Mouse (Mus musculus) stomach, embryonic 16.5 days (tissue): ENCODE measurements around the gene Ppp1r12a. TPM values are rescaled to one million over a fixed set of nuclear protein-coding genes. Genes with fewer than 3 reads are reported as not detected.

Source experiments
- ATAC-seq: fragments of 200-750 bp; cut with Nextera tagmentation; 2 replicates; pipeline ENCODE4 v1.8.0; 2017; ENCODE audit warnings: moderate number of reproducible peaks, moderate TSS enrichment; ENCODE audit not compliant: insufficient read depth, low FRiP score
- H3K27ac ChIP-seq: fragments of 300-500 bp; sonication (generic); 2 replicates; pipeline ENCODE4 v1.5.1; 2014; ENCODE audit warnings: low read length
- H3K27me3 ChIP-seq: fragments of 300-500 bp; sonication (generic); 2 replicates; pipeline ENCODE4 v1.6.1; 2014; ENCODE audit warnings: low read length, control low read depth, mixed read lengths; ENCODE audit not compliant: control insufficient read depth, insufficient read depth
- H3K36me3 ChIP-seq: fragments of 300-500 bp; sonication (generic); 2 replicates; pipeline ENCODE4 v1.6.1; 2014; ENCODE audit warnings: low read length; ENCODE audit not compliant: control insufficient read depth, insufficient read depth
- H3K4me1 ChIP-seq: fragments of 300-500 bp; sonication (generic); 2 replicates; pipeline ENCODE4 v1.6.1; 2014; ENCODE audit warnings: low read length, control low read depth, mixed read lengths; ENCODE audit not compliant: control insufficient read depth, insufficient read depth
- H3K4me2 ChIP-seq: fragments of 300-500 bp; sonication (generic); 2 replicates; pipeline ENCODE4 v1.6.1; 2014; ENCODE audit warnings: low read depth, low read length, mixed read lengths
- H3K4me3 ChIP-seq: fragments of 300-500 bp; sonication (generic); replicated peaks from 2 replicates; pipeline ENCODE4 v1.5.1; 2014; ENCODE audit warnings: mild to moderate bottlenecking, low read length
- H3K9ac ChIP-seq: fragments of 300-500 bp; sonication (generic); 2 replicates; pipeline ENCODE4 v1.6.1; 2014; ENCODE audit warnings: low read length
- H3K9me3 ChIP-seq: fragments of 300-500 bp; sonication (generic); replicated peaks from 2 replicates; pipeline ENCODE4 v1.6.1; 2016; ENCODE audit warnings: low read length, control low read depth; ENCODE audit not compliant: control insufficient read depth
- WGBS: fragments of 180-500 bp; shearing (Covaris S2); extraction: QIAGEN DNeasy Blood & Tissue Kit; methylation state at CpG from one replicate; pipeline ENCODE4 v1.1.7; 2014; 5-methylcytosine and 5-hydroxymethylcytosine counted together
- polyA plus RNA-seq: library from polyadenylated mRNA; unstranded; fragments of >200 nt; fragmentation: Nextera tagmentation; extraction: Ambion mirVana; gene quantifications from 2 replicates; pipeline ENCODE4 v1.2.1, GENCODE M21; 2015

Ppp1r12a gene
- polyA plus RNA-seq, 1 experiment from 2014 or later = 104 TPM

GRCm38 (mm10) chr10:108172817-108173563 lies 11.0 kb downstream of the Ppp1r12a start:
- no peaks in the 10 kb centered on the region for H3K9me3 ChIP-seq
- H3K4me1 ChIP-seq = peaks cover 13% of the 10 kb centered on the region; the same call in 1 of the 2 replicates
- H3K4me3 ChIP-seq = no peak overlapping the region
- H3K9ac ChIP-seq = no peak overlapping the region
- no peak for ATAC-seq
- no peak overlapping the region for H3K27ac ChIP-seq
- H3K27me3 ChIP-seq = no peaks in the 10 kb centered on the region
- H3K4me2 ChIP-seq = no peak overlapping the region
- WGBS = 52% methylated on average over 6 of the region's 6 CpGs
- no peaks in the 10 kb centered on the region for H3K36me3 ChIP-seq

- Histone ChIP-seq H3K9me3 (no peaks in the 10 kb centered on the region), H3K4me2 (no peak overlapping the region), H3K4me1 (peaks cover 13% of the 10 kb centered on the region; the same call in 1 of the 2 replicates), H3K27ac (no peak overlapping the region), H3K36me3 (no peaks in the 10 kb centered on the region), H3K4me3 (no peak overlapping the region), H3K27me3 (no peaks in the 10 kb centered on the region), H3K9ac (no peak overlapping the region)
- WGBS = 72% methylated on average over 5 of the region's 5 CpGs
- no peak for ATAC-seq
These were observed 12.1 kb downstream of the Ppp1r12a start for GRCm38 (mm10) chr10:108174107-108174506.

GRCm38 (mm10) chr10:108175885-108176284 lies 13.9 kb downstream of the Ppp1r12a start:
- Histone ChIP-seq H3K27ac (no peak overlapping the region), H3K9ac (no peak overlapping the region), H3K4me3 (no peak overlapping the region), H3K27me3 (no peaks in the 10 kb centered on the region), H3K36me3 (no peaks in the 10 kb centered on the region), H3K4me2 (no peak overlapping the region), H3K4me1 (peaks cover 14% of the 10 kb centered on the region; the same call in 1 of the 2 replicates), H3K9me3 (no peaks in the 10 kb centered on the region)
- WGBS = 65% methylated on average over 2 of the region's 2 CpGs
- ATAC-seq = no peak

- Histone ChIP-seq H3K27ac (no peak overlapping the region), H3K4me3 (no peak overlapping the region), H3K9ac (no peak overlapping the region), H3K36me3 (no peaks in the 10 kb centered on the region), H3K4me1 (peaks cover 10% of the 10 kb centered on the region), H3K4me2 (no peak overlapping the region), H3K9me3 (no peaks in the 10 kb centered on the region), H3K27me3 (no peaks in the 10 kb centered on the region)
- 73% methylated on average over 6 of the region's 6 CpGs for WGBS
- ATAC-seq = no peak
These were observed 16.4 kb downstream of the Ppp1r12a start for GRCm38 (mm10) chr10:108178285-108178848.

- no peak overlapping the region for H3K4me3 ChIP-seq
- ATAC-seq = no peak
- H3K27ac ChIP-seq = no peak overlapping the region
- no peak overlapping the region for H3K4me2 ChIP-seq
- H3K36me3 ChIP-seq = no peaks in the 10 kb centered on the region
- no peak overlapping the region for H3K9ac ChIP-seq
- no peaks in the 10 kb centered on the region for H3K9me3 ChIP-seq
- peaks cover 10% of the 10 kb centered on the region for H3K4me1 ChIP-seq
- H3K27me3 ChIP-seq = no peaks in the 10 kb centered on the region
- 58% methylated on average over 3 of the region's 3 CpGs for WGBS
These were observed 17.4 kb downstream of the Ppp1r12a start for GRCm38 (mm10) chr10:108179404-108179803.

GRCm38 (mm10) chr10:108180313-108180712 lies 18.3 kb downstream of the Ppp1r12a start:
- no peaks in the 10 kb centered on the region for H3K27me3 ChIP-seq
- no peak overlapping the region for H3K27ac ChIP-seq
- no peaks in the 10 kb centered on the region for H3K36me3 ChIP-seq
- WGBS = 90% methylated on average over 2 of the region's 2 CpGs
- H3K4me1 ChIP-seq = peaks cover 10% of the 10 kb centered on the region
- H3K4me2 ChIP-seq = no peak overlapping the region
- no peak overlapping the region for H3K9ac ChIP-seq
- no peak for ATAC-seq
- no peak overlapping the region for H3K4me3 ChIP-seq
- no peaks in the 10 kb centered on the region for H3K9me3 ChIP-seq

GRCm38 (mm10) chr10:108181893-108182292 lies 19.9 kb downstream of the Ppp1r12a start:
- Histone ChIP-seq H3K4me2 (no peak overlapping the region), H3K27ac (no peak overlapping the region), H3K27me3 (no peaks in the 10 kb centered on the region), H3K9me3 (no peaks in the 10 kb centered on the region), H3K9ac (no peak overlapping the region), H3K36me3 (no peaks in the 10 kb centered on the region), H3K4me1 (peaks cover 10% of the 10 kb centered on the region), H3K4me3 (no peak overlapping the region)
- WGBS = 65% methylated on average over 3 of the region's 3 CpGs
- no peak for ATAC-seq

- no peaks in the 10 kb centered on the region for H3K36me3 ChIP-seq
- H3K9ac ChIP-seq = no peak overlapping the region
- no peak for ATAC-seq
- WGBS = 73% methylated on average over 4 of the region's 4 CpGs
- no peaks in the 10 kb centered on the region for H3K9me3 ChIP-seq
- peaks cover 10% of the 10 kb centered on the region for H3K4me1 ChIP-seq
- H3K27me3 ChIP-seq = no peaks in the 10 kb centered on the region
- no peak overlapping the region for H3K4me2 ChIP-seq
- no peak overlapping the region for H3K27ac ChIP-seq
- H3K4me3 ChIP-seq = no peak overlapping the region
These were observed 20.4 kb downstream of the Ppp1r12a start for GRCm38 (mm10) chr10:108182386-108182785.

- Histone ChIP-seq H3K4me1 (peaks cover 10% of the 10 kb centered on the region; the same call in 1 of the 2 replicates), H3K36me3 (no peaks in the 10 kb centered on the region), H3K4me2 (no peak overlapping the region), H3K4me3 (no peak overlapping the region), H3K9ac (no peak overlapping the region), H3K9me3 (no peaks in the 10 kb centered on the region), H3K27me3 (no peaks in the 10 kb centered on the region), H3K27ac (peak overlapping the region; percentile 66; the same call in 1 of the 2 replicates)
- no peak for ATAC-seq
- WGBS = 56% methylated on average over 8 of the region's 8 CpGs
These were observed 22.8 kb downstream of the Ppp1r12a start for GRCm38 (mm10) chr10:108184763-108185162.
